Mouse (Mus musculus): ENCODE results near the gene 4930579F01Rik. TPM values are rescaled to one million over a fixed set of nuclear protein-coding genes. Genes with fewer than 3 reads are reported as not detected.

The 4930579F01Rik gene
- polyA plus RNA-seq, 1 experiment: not detected

- H3K4me3 ChIP-seq (ENCODE audit: low read depth, low read length): no peak overlapping the region
- H3K4me1 ChIP-seq (ENCODE audit: control insufficient read depth, insufficient read depth, insufficient read length, low read length): peaks cover 5% of the 10 kb centered on the region
- H3K27ac ChIP-seq (ENCODE audit: insufficient read depth, low read depth, low read length): no peak overlapping the region
- 89% methylated on average over 17 of the region's 17 CpGs for WGBS
- no peak for TF ChIP-seq POLR2A (IDR thresholded peaks at IDR 0.05; ENCODE audit: low read depth, low read length)
- TF ChIP-seq CTCF (IDR thresholded peaks at IDR 0.05; ENCODE audit: extremely low read depth, insufficient read length, insufficient replicate concordance, low read depth, low read length): no peak
- peaks cover 80% of the 10 kb centered on the region for H3K36me3 ChIP-seq (ENCODE audit: control insufficient read depth, insufficient read depth, low read length)
- H3K27me3 ChIP-seq (ENCODE audit: control insufficient read depth, insufficient read depth, low read length): no peaks in the 10 kb centered on the region
These were observed 79.5 kb downstream of the 4930579F01Rik start for GRCm38 (mm10) chr3:138114106-138114505.

Other genes with a start within 250 kb of the 4930579F01Rik start
- gene Dapp1, start 212.3 kb downstream of the 4930579F01Rik start, polyA plus RNA-seq (2012; rRNA removed): 2.9 and 8.8 TPM in 2 replicates
- 0.01 and 0.04 TPM in 2 replicates for gene 1110002E22Rik, start 128.8 kb downstream of the 4930579F01Rik start, polyA plus RNA-seq (2012; rRNA removed)
- gene Gm5105, start 126.4 kb downstream of the 4930579F01Rik start, polyA plus RNA-seq (2012; rRNA removed): 0.10 and 0.19 TPM in 2 replicates
- gene Trmt10a, start 50.4 kb downstream of the 4930579F01Rik start, polyA plus RNA-seq (2012; rRNA removed): 0.14 and 0.24 TPM in 2 replicates
- 60.5 and 108 TPM in 2 replicates for gene Mttp, start 48.9 kb downstream of the 4930579F01Rik start, polyA plus RNA-seq (2012; rRNA removed)
- 0.08 and 1.0 TPM in 2 replicates for gene Adh7, start 23.9 kb upstream of the 4930579F01Rik start, polyA plus RNA-seq (2012; rRNA removed)
- 137 and 221 TPM in 2 replicates for gene Adh1, start 67.2 kb upstream of the 4930579F01Rik start, polyA plus RNA-seq (2012; rRNA removed)
- 76.3 and 89.5 TPM in 2 replicates for gene Adh6a, start 119.5 kb upstream of the 4930579F01Rik start, polyA plus RNA-seq (2012; rRNA removed)
- not detected in 2 replicates for gene Adh6b, start 147.9 kb upstream of the 4930579F01Rik start, polyA plus RNA-seq (2012; rRNA removed)
- gene Adh4, start 221.6 kb upstream of the 4930579F01Rik start, polyA plus RNA-seq (2012; rRNA removed): 1.7 and 11.8 TPM in 2 replicates
- 5.3 and 8.4 TPM in 2 replicates for gene Adh5, start 249.3 kb upstream of the 4930579F01Rik start, polyA plus RNA-seq (2012; rRNA removed)

Data from small intestine, adult 2 months (tissue).